Comparison of ENCODE assay signal across 18 mouse cellular contexts in genomic region chr16:29399079-29399478, GRCm38 (mm10). TPM values are rescaled to one million over a fixed set of nuclear protein-coding genes. Genes with fewer than 3 reads are reported as not detected.
DNase-seq lines count a peak whose midpoint lies in the region.
"Had no signal": no experiment of that assay in that cellular context is flagged by ENCODE, and none has a peak within 500 bp of the region (broad histone marks: within the 10 kb centered on the region; RNA-seq: fewer than 3 reads in every experiment).

No protein-coding gene starts in this region.

- no peaks in the 10 kb centered on the region for H3K27me3 ChIP-seq in forebrain, embryonic 10.5 days (ENCODE audit: poor library complexity, severe bottlenecking)
- H3K27me3 ChIP-seq: embryonic facial prominence, embryonic 12.5 days; limb, embryonic 15.5 days had no signal

- intact Hi-C loops in heart, postnatal 36 days (cut with DNase I) = no loop called here

- no peak overlapping the region for H3K4me3 ChIP-seq in forebrain, embryonic 10.5 days
- H3K4me3 ChIP-seq: embryonic facial prominence, embryonic 12.5 days; limb, embryonic 15.5 days; myocyte had no signal

- H3K9me3 ChIP-seq in forebrain, embryonic 10.5 days = no peaks in the 10 kb centered on the region
- H3K9me3 ChIP-seq: embryonic facial prominence, embryonic 12.5 days; limb, embryonic 15.5 days had no signal

- no peak overlapping the region for H3K27ac ChIP-seq in forebrain, embryonic 10.5 days
- H3K27ac ChIP-seq: embryonic facial prominence, embryonic 12.5 days; limb, embryonic 15.5 days had no signal

- peak; percentile 69 for DNase-seq in heart, adult 11 months
- DNase-seq in heart, postnatal 36 days = no peak
- DNase-seq in right cerebral cortex, postnatal 10 days (ENCODE audit: low spot score in 2 of 2) = peak; percentile 26 to 30
- no peak for DNase-seq in right cerebral cortex, postnatal 25 days
- DNase-seq in cerebellum, postnatal 25 days = peak; percentile 51 to 66
- no peak for DNase-seq in forebrain, embryonic 10.5 days (ENCODE audit: extremely low spot score, low spot score)
- no peak for DNase-seq in kidney, postnatal 36 days
- DNase-seq in T-cell, adult 2 months (ENCODE audit: low spot score) = no peak
- DNase-seq: adrenal gland, postnatal 36 days; B cell, adult 2 months; heart, postnatal 10 days; kidney, adult 8-10 months; liver, postnatal 0 days; lung, postnatal 36 days had no signal

- 90% methylated on average over 2 of the region's 2 CpGs for WGBS in forebrain, embryonic 10.5 days

- H3K4me1 ChIP-seq in forebrain, embryonic 10.5 days = no peaks in the 10 kb centered on the region
- H3K4me1 ChIP-seq: embryonic facial prominence, embryonic 12.5 days; limb, embryonic 15.5 days had no signal

- H3K36me3 ChIP-seq in forebrain, embryonic 10.5 days (replicated peaks) = no peaks in the 10 kb centered on the region
- H3K36me3 ChIP-seq: embryonic facial prominence, embryonic 12.5 days; limb, embryonic 15.5 days had no signal

RNA-seq across cellular contexts. Expression of gene Atp13a5, which starts 20.5 kb away (rescaled TPM):
- not detected for total RNA-seq in heart, postnatal 36 days (2021)
- polyA plus RNA-seq in forebrain, embryonic 10.5 days (2016; fragmentation: Nextera tagmentation; extraction: Ambion mirVana) = not detected in 2 replicates
- total RNA-seq: adrenal gland, postnatal 36 days; heart, postnatal 10 days had no signal
- polyA plus RNA-seq: urinary bladder, adult 2 months had no signal

Comparison
In these comparisons a context has a peak if more than half of its experiments do, and no peak if none do; other contexts are left out.
1. DNase-seq: peak in heart, adult 11 months (single experiment), right cerebral cortex, postnatal 10 days (2 of 2) and cerebellum, postnatal 25 days (2 of 2); none in heart, postnatal 36 days (0 of 2), right cerebral cortex, postnatal 25 days (single experiment), forebrain, embryonic 10.5 days (single experiment), kidney, postnatal 36 days (0 of 2) and T-cell, adult 2 months (single experiment).